Mouse (Mus musculus) forebrain, embryonic 11.5 days (tissue): Measurements from ENCODE around the gene Tdrd9. TPM values are rescaled to one million over a fixed set of nuclear protein-coding genes. Genes with fewer than 3 reads are reported as not detected.

Experiments used
- ATAC-seq: fragments of 200-750 bp; cut with Nextera tagmentation; replicated peaks from 2 replicates; pipeline ENCODE4 v1.8.0; 2017; ENCODE audit warnings: moderate TSS enrichment; ENCODE audit not compliant: low FRiP score
- DNase-seq: peaks from one replicate; pipeline ENCODE4 v3.0.0-alpha.2; 2017; ENCODE audit warnings: low spot score
- H3K27ac ChIP-seq: fragments of 300-500 bp; sonication (generic); 2 replicates; pipeline ENCODE4 v1.5.1; 2014; ENCODE audit warnings: low read depth, low read length
- H3K27me3 ChIP-seq: fragments of 300-500 bp; sonication (generic); 2 replicates; pipeline ENCODE4 v1.6.1; 2014; ENCODE audit warnings: mild to moderate bottlenecking, low read length, mixed read lengths; ENCODE audit not compliant: control insufficient read depth, insufficient read depth
- H3K36me3 ChIP-seq: fragments of 300-500 bp; sonication (generic); 2 replicates; pipeline ENCODE4 v1.6.1; 2014; ENCODE audit warnings: mild to moderate bottlenecking, low read length, moderate library complexity, mixed read lengths; ENCODE audit not compliant: control insufficient read depth, insufficient read depth
- H3K4me1 ChIP-seq: fragments of 300-500 bp; sonication (generic); replicated peaks from 2 replicates; pipeline ENCODE4 v1.6.1; 2014; ENCODE audit warnings: low read length, mixed read lengths; ENCODE audit not compliant: control insufficient read depth, insufficient read depth
- H3K4me2 ChIP-seq: fragments of 300-500 bp; sonication (generic); 2 replicates; pipeline ENCODE4 v1.6.1; 2014; ENCODE audit warnings: low read depth, mild to moderate bottlenecking, low read length, moderate library complexity, mixed read lengths; ENCODE audit not compliant: severe bottlenecking
- H3K4me3 ChIP-seq: fragments of 300-500 bp; sonication (generic); 2 replicates; pipeline ENCODE4 v1.5.1; 2014; ENCODE audit warnings: low read depth, low read length
- H3K9ac ChIP-seq: fragments of 300-500 bp; sonication (generic); 2 replicates; pipeline ENCODE4 v1.6.1; 2014; ENCODE audit warnings: low read length
- H3K9me3 ChIP-seq: fragments of 300-500 bp; sonication (generic); 2 replicates; pipeline ENCODE4 v1.6.1; 2016; ENCODE audit warnings: low read length, mixed read lengths; ENCODE audit not compliant: control insufficient read depth
- WGBS: fragments of 180-500 bp; shearing (Covaris S2); extraction: QIAGEN DNeasy Blood & Tissue Kit; methylation state at CpG from one replicate; pipeline ENCODE4 v1.1.7; 2014; 5-methylcytosine and 5-hydroxymethylcytosine counted together
- polyA plus RNA-seq: library from polyadenylated mRNA; unstranded; fragments of >200 nt; fragmentation: Nextera tagmentation; extraction: Ambion mirVana; gene quantifications from 2 replicates; pipeline ENCODE4 v1.2.1, GENCODE M21; 2014

Gene Tdrd9
- polyA plus RNA-seq, 1 experiment from 2014 or later: 0.94 TPM

GRCm38 (mm10) chr12:112108696-112109445 lies 137.5 kb downstream of the Tdrd9 start:
- Histone ChIP-seq H3K27ac (no peak overlapping the region), H3K27me3 (no peaks in the 10 kb centered on the region), H3K9me3 (no peaks in the 10 kb centered on the region), H3K4me2 (no peak overlapping the region), H3K4me1 (peaks cover 8% of the 10 kb centered on the region), H3K4me3 (no peak overlapping the region), H3K9ac (no peak overlapping the region), H3K36me3 (no peaks in the 10 kb centered on the region)
- WGBS: 90% methylated on average over 11 of the region's 11 CpGs
- DNase-seq (no peak), ATAC-seq (no peak)

- Histone ChIP-seq H3K4me3 (no peak overlapping the region), H3K4me1 (peaks cover 8% of the 10 kb centered on the region), H3K27ac (no peak overlapping the region), H3K36me3 (no peaks in the 10 kb centered on the region), H3K9ac (no peak overlapping the region), H3K9me3 (no peaks in the 10 kb centered on the region), H3K27me3 (no peaks in the 10 kb centered on the region), H3K4me2 (no peak overlapping the region)
- WGBS: 83% methylated on average over 9 of the region's 9 CpGs
- DNase-seq (no peak), ATAC-seq (no peak)
Observed at GRCm38 (mm10) chr12:112109701-112110100, 138.3 kb downstream of the Tdrd9 start.

DNA sequence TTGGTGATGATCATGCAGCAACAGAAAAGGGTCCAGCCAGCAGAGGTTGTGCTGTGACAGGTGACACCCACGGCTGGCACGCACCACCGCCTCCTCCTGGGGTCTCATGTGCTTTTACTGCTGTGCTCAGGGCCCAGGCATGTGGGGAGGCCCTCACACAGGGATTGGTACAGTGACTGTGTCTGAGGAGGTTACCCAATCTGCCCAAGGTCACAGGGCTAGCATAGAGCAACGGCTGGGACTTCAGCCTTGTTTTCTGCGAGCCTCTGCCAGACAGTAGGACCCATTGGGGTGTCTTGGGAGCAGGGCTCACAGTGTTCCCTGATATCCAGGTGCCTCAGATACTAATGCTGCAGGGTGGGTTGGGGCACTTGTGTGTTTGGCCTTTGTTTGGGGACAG lies 140.0 kb downstream of the Tdrd9 start:
- H3K27me3 ChIP-seq: no peaks in the 10 kb centered on the region
- H3K4me1 ChIP-seq: peaks cover 8% of the 10 kb centered on the region
- ATAC-seq (no peak), DNase-seq (no peak)
- no peaks in the 10 kb centered on the region for H3K9me3 ChIP-seq
- no peak overlapping the region for H3K4me3 ChIP-seq
- 87% methylated on average over 5 of the region's 5 CpGs for WGBS
- no peak overlapping the region for H3K4me2 ChIP-seq
- no peak overlapping the region for H3K9ac ChIP-seq
- no peak overlapping the region for H3K27ac ChIP-seq
- no peaks in the 10 kb centered on the region for H3K36me3 ChIP-seq

GRCm38 (mm10) chr12:112112235-112112634 lies 140.9 kb downstream of the Tdrd9 start:
- ATAC-seq (no peak), DNase-seq (no peak)
- no peak overlapping the region for H3K4me3 ChIP-seq
- 88% methylated on average over 6 of the region's 6 CpGs for WGBS
- no peaks in the 10 kb centered on the region for H3K9me3 ChIP-seq
- no peak overlapping the region for H3K27ac ChIP-seq
- no peak overlapping the region for H3K4me2 ChIP-seq
- H3K36me3 ChIP-seq: no peaks in the 10 kb centered on the region
- H3K27me3 ChIP-seq: no peaks in the 10 kb centered on the region
- H3K9ac ChIP-seq: no peak overlapping the region
- peaks cover 7% of the 10 kb centered on the region for H3K4me1 ChIP-seq

DNA sequence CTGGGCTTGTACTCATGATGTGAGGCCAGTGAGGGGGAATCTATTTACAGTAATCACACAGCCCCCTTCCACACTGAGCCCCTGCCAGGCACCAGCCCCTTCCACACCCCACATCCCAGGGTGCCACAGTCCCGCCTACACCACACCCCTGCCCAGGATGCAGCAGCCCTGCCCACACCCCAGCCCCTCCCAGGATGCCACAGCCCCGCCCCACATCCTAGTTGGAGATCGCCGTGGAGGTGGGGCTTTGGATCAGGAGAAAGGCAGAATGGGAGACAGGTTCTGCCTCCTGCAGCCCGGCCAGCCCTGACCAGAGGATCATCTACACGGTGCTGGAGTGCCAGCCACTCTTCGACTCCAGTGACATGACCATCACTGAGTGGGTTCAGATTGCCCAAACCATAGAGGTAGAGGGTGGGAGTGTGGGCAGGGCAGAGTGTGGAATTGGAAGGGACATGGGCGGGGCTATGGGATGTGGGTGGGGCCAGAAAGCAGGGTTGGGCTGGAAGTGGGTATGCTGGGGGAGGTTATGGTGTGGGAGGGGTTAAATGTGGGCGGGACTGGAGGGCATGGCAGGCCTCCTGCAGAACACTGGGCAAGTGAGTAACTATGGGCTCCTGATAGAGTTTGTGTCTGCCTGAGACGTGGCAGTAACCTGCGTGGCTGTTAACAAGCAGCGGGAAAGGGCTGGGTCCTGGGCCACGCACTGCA lies 141.5 kb downstream of the Tdrd9 start:
- H3K36me3 ChIP-seq: no peaks in the 10 kb centered on the region
- ATAC-seq (peak; percentile 54), DNase-seq (no peak)
- no peak overlapping the region for H3K4me3 ChIP-seq
- WGBS: 17% methylated on average over 13 of the region's 13 CpGs
- H3K9me3 ChIP-seq: no peaks in the 10 kb centered on the region
- H3K4me2 ChIP-seq: no peak overlapping the region
- no peaks in the 10 kb centered on the region for H3K27me3 ChIP-seq
- no peak overlapping the region for H3K9ac ChIP-seq
- no peak overlapping the region for H3K27ac ChIP-seq
- H3K4me1 ChIP-seq: peaks cover 7% of the 10 kb centered on the region

GRCm38 (mm10) chr12:112113710-112114109 lies 142.4 kb downstream of the Tdrd9 start:
- 12% methylated on average over 7 of the region's 7 CpGs for WGBS
- H3K27me3 ChIP-seq: no peaks in the 10 kb centered on the region
- H3K4me1 ChIP-seq: peaks cover 7% of the 10 kb centered on the region
- no peak overlapping the region for H3K9ac ChIP-seq
- no peak overlapping the region for H3K4me3 ChIP-seq
- DNase-seq (peak; percentile 90), ATAC-seq (peak; percentile 58)
- H3K9me3 ChIP-seq: no peaks in the 10 kb centered on the region
- no peaks in the 10 kb centered on the region for H3K36me3 ChIP-seq
- H3K4me2 ChIP-seq: no peak overlapping the region
- no peak overlapping the region for H3K27ac ChIP-seq

- Histone ChIP-seq H3K27ac (no peak overlapping the region), H3K9ac (no peak overlapping the region), H3K4me3 (no peak overlapping the region), H3K36me3 (no peaks in the 10 kb centered on the region), H3K4me1 (peaks cover 7% of the 10 kb centered on the region), H3K27me3 (no peaks in the 10 kb centered on the region), H3K9me3 (no peaks in the 10 kb centered on the region), H3K4me2 (no peak overlapping the region)
- ATAC-seq (no peak), DNase-seq (no peak)
- 85% methylated on average over 5 of the region's 5 CpGs for WGBS
Observed at GRCm38 (mm10) chr12:112117006-112117405, 145.6 kb downstream of the Tdrd9 start.

DNA sequence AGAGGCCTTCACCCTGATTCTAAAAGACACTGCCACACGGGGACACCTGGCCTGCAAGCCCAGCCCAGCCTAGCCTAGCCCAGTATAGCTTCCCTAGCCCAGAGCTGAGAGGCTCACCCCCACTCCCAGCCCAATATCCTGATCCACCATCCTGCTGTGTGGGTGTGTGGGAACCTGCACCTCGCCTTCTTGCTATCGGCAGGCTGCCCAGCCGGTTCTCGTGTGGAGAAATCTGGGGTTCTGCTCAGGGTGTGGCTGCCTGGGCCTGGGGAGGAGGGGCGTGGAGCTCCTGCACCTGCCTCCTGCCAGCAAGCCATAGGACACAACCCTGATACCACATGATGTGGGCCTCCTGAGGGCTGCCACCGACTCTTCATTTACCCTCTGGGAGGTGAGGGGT lies 146.3 kb downstream of the Tdrd9 start:
- DNase-seq: no peak
- H3K4me1 ChIP-seq: peaks cover 6% of the 10 kb centered on the region
- H3K36me3 ChIP-seq: no peaks in the 10 kb centered on the region
- 83% methylated on average over 7 of the region's 7 CpGs for WGBS
- H3K4me2 ChIP-seq: no peak overlapping the region
- H3K9me3 ChIP-seq: no peaks in the 10 kb centered on the region
- no peak for ATAC-seq
- no peak overlapping the region for H3K27ac ChIP-seq
- no peak overlapping the region for H3K9ac ChIP-seq
- no peaks in the 10 kb centered on the region for H3K27me3 ChIP-seq
- H3K4me3 ChIP-seq: no peak overlapping the region
